Mouse (Mus musculus): Measurements from ENCODE around the gene Slc35f5.

DNA sequence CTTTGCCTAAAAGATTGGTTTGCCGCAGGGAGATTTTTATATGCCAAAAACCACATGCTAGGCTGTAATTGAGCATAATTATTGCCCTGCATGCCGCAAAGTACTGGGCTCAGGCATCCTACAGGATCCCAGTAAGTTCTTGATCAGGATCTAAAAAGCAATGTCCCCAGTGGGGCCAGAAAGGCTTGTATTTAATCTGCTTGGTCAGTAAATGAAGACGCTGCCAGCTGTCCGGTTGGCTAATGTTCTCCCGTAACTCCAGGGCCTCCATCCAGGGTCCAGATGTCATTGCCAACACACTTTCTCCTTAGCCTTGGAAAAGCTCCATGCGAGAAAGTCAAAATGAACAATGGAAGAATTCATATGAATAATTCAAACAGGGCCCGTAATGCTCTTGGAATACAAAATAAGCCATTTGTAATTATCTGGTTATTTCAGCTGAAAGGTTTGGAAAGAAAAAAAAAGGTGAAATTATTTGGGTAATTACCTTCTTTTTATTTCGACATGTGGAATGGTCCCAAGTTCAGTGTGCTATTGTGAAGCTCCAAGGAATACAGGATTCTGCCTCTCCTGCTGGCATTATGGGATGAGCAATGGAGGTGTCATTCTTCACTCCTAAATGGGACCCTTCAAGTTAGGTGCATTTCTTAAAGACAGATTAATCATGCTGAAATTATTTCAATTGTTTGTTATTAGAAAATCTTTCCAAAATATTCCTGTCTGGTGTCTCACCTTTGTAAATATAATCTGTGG, 79.3 kb downstream of the Slc35f5 start:
- TF ChIP-seq CTCF (conservative IDR thresholded peaks at IDR 0.05 in 1 of 2, IDR thresholded peaks at IDR 0.05 in 1 of 2; ENCODE audit: low read depth in 2 of 2, low read length in 2 of 2): no peak
- TF ChIP-seq POLR2A (IDR thresholded peaks at IDR 0.05; ENCODE audit: low read depth, low read length): no peak
- TF ChIP-seq UBTF (IDR thresholded peaks at IDR 0.05; ENCODE audit: low read depth, low read length): no peak
